Mouse (Mus musculus): ENCODE results near the gene Gm14408. TPM values are rescaled to one million over a fixed set of nuclear protein-coding genes. Genes with fewer than 3 reads are reported as not detected.
"Not testable (repeated sequence)": the region's sequence is repeated elsewhere in the genome, so short reads cannot be mapped to it uniquely, and the experiment has no call there.

The Gm14408 gene
- polyA plus RNA-seq (2015; fragmentation: Nextera tagmentation; extraction: Ambion mirVana): not detected in 2 replicates

DNA sequence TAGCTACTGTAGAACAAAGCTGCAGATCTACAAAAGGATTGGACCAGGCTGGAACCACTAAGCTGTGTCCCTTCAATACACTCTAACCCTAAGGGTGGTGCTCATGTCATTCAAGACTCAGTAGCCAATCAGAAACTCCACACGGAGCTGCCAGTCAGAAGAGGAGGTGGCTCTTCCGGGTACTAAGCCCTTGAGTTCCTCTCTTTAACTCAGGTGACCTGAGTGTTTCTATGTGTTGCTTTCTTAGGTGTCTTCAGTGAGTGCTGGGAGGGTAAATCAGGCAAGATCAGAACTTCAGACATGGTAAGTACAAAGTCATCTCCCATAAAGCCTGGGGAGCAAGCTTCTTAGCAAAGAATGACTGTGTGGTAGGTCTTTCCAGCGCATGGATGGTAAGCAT lies at the start of gene Gm14408:
Gene Gm14408, plus strand, starts transcription at position 301 of the 400 bp plus-strand sequence.
- H3K27me3 ChIP-seq; H3K4me1 ChIP-seq; H3K4me2 ChIP-seq; H3K36me3 ChIP-seq; H3K27ac ChIP-seq; H3K9ac ChIP-seq; ATAC-seq (ENCODE audit: insufficient number of reproducible peaks, insufficient read depth, low FRiP score, low TSS enrichment, low read depth); H3K4me3 ChIP-seq; H3K9me3 ChIP-seq: not testable (repeated sequence)
- WGBS: 93% methylated on average over 1 of the region's 3 CpGs

GRCm38 (mm10) chr2:176798312-176798711 lies 32.6 kb upstream of the Gm14408 start, which contains the start of gene Gm14295:
TSS of gene Gm14295 (plus strand) at chr2:176798612.
- H3K36me3 ChIP-seq; H3K9me3 ChIP-seq; H3K27ac ChIP-seq; H3K4me1 ChIP-seq; ATAC-seq (ENCODE audit: insufficient number of reproducible peaks, insufficient read depth, low FRiP score, low TSS enrichment, low read depth); H3K27me3 ChIP-seq: not testable (repeated sequence)
- Histone ChIP-seq H3K4me2 (peak within 1 kb of the TSS; percentile 48), H3K9ac (peak within 1 kb of the TSS; percentile 64), H3K4me3 (peak within 1 kb of the TSS; percentile 45)
- no CpG with 5 or more reads among the region's 6 CpGs for WGBS

DNA sequence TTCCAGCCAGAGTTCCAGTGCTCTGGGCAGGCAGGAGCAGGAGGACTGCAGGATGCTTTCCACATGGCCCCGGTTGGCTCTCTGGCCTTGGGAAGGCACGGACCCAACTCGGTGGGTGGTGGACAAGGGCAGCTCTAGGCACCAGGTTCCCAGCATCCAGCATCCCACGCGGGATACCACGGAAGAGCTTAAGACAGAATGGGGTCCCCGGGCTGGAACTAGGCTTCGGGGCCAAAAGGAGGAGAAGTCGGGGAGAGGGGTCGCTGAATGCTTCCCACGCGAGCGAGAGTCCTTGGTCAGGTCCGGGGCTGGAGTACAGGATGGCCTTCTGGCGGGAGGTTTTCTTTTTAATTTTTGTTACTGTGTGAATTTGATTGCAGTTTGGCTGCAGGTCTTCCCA lies 32.2 kb upstream of the Gm14408 start:
- Histone ChIP-seq H3K4me2 (peak overlapping the region; percentile 48), H3K4me3 (peak overlapping the region; percentile 45), H3K9ac (peak overlapping the region; percentile 64)
- not testable (repeated sequence) for H3K4me1 ChIP-seq; H3K9me3 ChIP-seq; H3K27me3 ChIP-seq; H3K36me3 ChIP-seq; H3K27ac ChIP-seq; ATAC-seq (ENCODE audit: insufficient number of reproducible peaks, insufficient read depth, low FRiP score, low TSS enrichment, low read depth)
- 22% methylated on average over 15 of the region's 15 CpGs for WGBS

Other genes with a start within 250 kb of the Gm14408 start
- gene Gm14308, start 194.8 kb upstream of the Gm14408 start, polyA plus RNA-seq (2015; fragmentation: Nextera tagmentation; extraction: Ambion mirVana): 25.9 and 34.1 TPM in 2 replicates
- 7.6 and 11.3 TPM in 2 replicates for gene Zfp973, start 160.6 kb upstream of the Gm14408 start, polyA plus RNA-seq (2015; fragmentation: Nextera tagmentation; extraction: Ambion mirVana)
- gene Gm14305, start 122.8 kb upstream of the Gm14408 start, polyA plus RNA-seq (2015; fragmentation: Nextera tagmentation; extraction: Ambion mirVana): 34.4 and 38.0 TPM in 2 replicates
- gene Gm14295, start 32.5 kb upstream of the Gm14408 start, polyA plus RNA-seq (2015; fragmentation: Nextera tagmentation; extraction: Ambion mirVana): 13.9 and 17.5 TPM in 2 replicates
- 8.8 and 16.8 TPM in 2 replicates for gene Gm14296, start 96.7 kb downstream of the Gm14408 start, polyA plus RNA-seq (2015; fragmentation: Nextera tagmentation; extraction: Ambion mirVana)
- 10.0 and 13.3 TPM in 2 replicates for gene Gm14419, start 169.8 kb downstream of the Gm14408 start, polyA plus RNA-seq (2015; fragmentation: Nextera tagmentation; extraction: Ambion mirVana)
- gene Gm14401, start 243.2 kb downstream of the Gm14408 start, polyA plus RNA-seq (2015; fragmentation: Nextera tagmentation; extraction: Ambion mirVana): 0.80 TPM in 1 of 2 replicates, not detected in the other